Mouse (Mus musculus) stomach, postnatal 0 days (tissue): Measurements from ENCODE around the gene Mark1. TPM values are rescaled to one million over a fixed set of nuclear protein-coding genes. Genes with fewer than 3 reads are reported as not detected.

Source experiments
- ATAC-seq: fragments of 200-750 bp; cut with Nextera tagmentation; 2 replicates; pipeline ENCODE4 v1.8.0; 2017; ENCODE audit not compliant: low FRiP score, low TSS enrichment
- DNase-seq: peaks from one replicate; pipeline ENCODE4 v3.0.0-alpha.2; 2016; ENCODE audit warnings: low spot score
- H3K27ac ChIP-seq: fragments of 300-500 bp; sonication (generic); replicated peaks from 2 replicates; pipeline ENCODE4 v1.5.1; 2014; ENCODE audit warnings: mild to moderate bottlenecking, control low read depth
- H3K27me3 ChIP-seq: fragments of 300-500 bp; sonication (generic); 2 replicates; pipeline ENCODE4 v1.6.1; 2014; ENCODE audit warnings: low read length; ENCODE audit not compliant: control insufficient read depth, insufficient read depth
- H3K36me3 ChIP-seq: fragments of 300-500 bp; sonication (generic); 2 replicates; pipeline ENCODE4 v1.6.1; 2014; ENCODE audit warnings: low read length, mixed read lengths; ENCODE audit not compliant: control insufficient read depth, insufficient read depth
- H3K4me1 ChIP-seq: fragments of 300-500 bp; sonication (generic); replicated peaks from 2 replicates; pipeline ENCODE4 v1.6.1; 2014; ENCODE audit warnings: antibody characterized with exemption; ENCODE audit not compliant: control insufficient read depth, insufficient read depth
- H3K4me2 ChIP-seq: fragments of 300-500 bp; sonication (generic); replicated peaks from 2 replicates; pipeline ENCODE4 v1.6.1; 2014; ENCODE audit warnings: low read depth, mild to moderate bottlenecking, control low read depth, moderate library complexity
- H3K4me3 ChIP-seq: fragments of 300-500 bp; sonication (generic); 2 replicates; pipeline ENCODE4 v1.5.1; 2014; ENCODE audit warnings: low read depth, low read length, control low read depth
- H3K9ac ChIP-seq: fragments of 300-500 bp; sonication (generic); 2 replicates; pipeline ENCODE4 v1.6.1; 2014; ENCODE audit warnings: mild to moderate bottlenecking, low read length, control low read depth, mixed read lengths
- H3K9me3 ChIP-seq: fragments of 300-500 bp; sonication (generic); 2 replicates; pipeline ENCODE4 v1.6.1; 2016; ENCODE audit warnings: low read length; ENCODE audit not compliant: control insufficient read depth
- CTCF ChIP-seq: IDR thresholded peaks from 2 replicates; pipeline ENCODE4 v1.5.1; 2016; ENCODE audit warnings: antibody characterized with exemption, low read depth, mild to moderate bottlenecking, moderate library complexity
- EP300 ChIP-seq: optimal IDR thresholded peaks from 2 replicates; pipeline ENCODE3; 2016; ENCODE audit warnings: antibody characterized with exemption
- WGBS: fragments of 180-500 bp; shearing (Covaris S2); extraction: QIAGEN DNeasy Blood & Tissue Kit; methylation state at CpG from one replicate; pipeline ENCODE4 v1.1.7; 2014; 5-methylcytosine and 5-hydroxymethylcytosine counted together
- polyA plus RNA-seq: library from polyadenylated mRNA; unstranded; fragments of >200 nt; fragmentation: Nextera tagmentation; extraction: Ambion mirVana; gene quantifications from 2 replicates; pipeline ENCODE4 v1.2.1, GENCODE M21; 2015

Gene Mark1
- 1.0 and 1.4 TPM in 2 replicates for polyA plus RNA-seq

DNA sequence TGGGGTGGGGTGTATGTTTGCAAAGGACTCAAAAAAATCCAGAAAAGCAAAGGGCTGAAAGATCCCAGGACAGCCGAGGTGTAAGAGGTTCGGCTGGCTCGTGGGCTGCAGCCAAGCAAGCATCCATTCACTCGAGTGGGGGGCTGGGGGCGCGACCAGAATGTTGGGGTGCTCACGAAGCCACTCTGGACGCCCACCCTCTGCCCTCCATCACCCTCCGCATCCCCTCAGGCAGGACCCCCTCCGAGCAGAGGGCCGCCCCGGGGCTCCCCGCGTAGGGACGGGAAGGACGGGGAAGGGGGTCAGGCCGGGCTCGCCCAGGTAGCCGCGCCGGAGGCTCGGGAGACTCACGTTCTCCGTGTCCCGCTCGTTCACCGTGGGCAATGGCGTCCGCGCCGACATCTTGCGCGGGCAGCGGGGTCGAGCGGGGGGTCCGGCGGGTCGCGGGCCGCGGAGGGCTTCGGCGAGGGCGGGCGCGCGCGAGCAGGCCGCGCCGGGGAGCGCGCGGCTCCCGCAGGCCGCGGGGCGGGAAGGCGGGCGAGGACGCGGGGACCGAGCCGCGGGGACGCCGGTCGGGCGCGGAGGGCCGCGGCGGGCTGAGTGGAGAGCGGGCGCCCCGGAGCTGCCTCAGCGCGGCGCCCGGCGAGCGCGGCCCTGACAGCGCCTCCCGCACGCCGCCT is at the start of gene Mark1:
Gene Mark1, minus strand, starts transcription at position 500 of the 680 bp plus-strand sequence.
- Histone ChIP-seq H3K4me2 (peak within 1 kb of the TSS; percentile 89), H3K4me3 (peak within 1 kb of the TSS; percentile 68), H3K36me3 (no peaks in the 10 kb centered on the region), H3K9me3 (no peaks in the 10 kb centered on the region), H3K4me1 (no peaks in the 10 kb centered on the region), H3K27ac (peak within 1 kb of the TSS; percentile 49), H3K27me3 (no peaks in the 10 kb centered on the region; the same call in 1 of the 2 replicates), H3K9ac (peak within 1 kb of the TSS; percentile 88)
- DNase-seq, result peak; percentile 27
- WGBS, result under 1% methylated on average over 69 of the region's 88 CpGs
- no peak for TF ChIP-seq CTCF
- TF ChIP-seq EP300, result no peak
- peak; percentile 49; the same call in 1 of the 2 replicates for ATAC-seq

DNA sequence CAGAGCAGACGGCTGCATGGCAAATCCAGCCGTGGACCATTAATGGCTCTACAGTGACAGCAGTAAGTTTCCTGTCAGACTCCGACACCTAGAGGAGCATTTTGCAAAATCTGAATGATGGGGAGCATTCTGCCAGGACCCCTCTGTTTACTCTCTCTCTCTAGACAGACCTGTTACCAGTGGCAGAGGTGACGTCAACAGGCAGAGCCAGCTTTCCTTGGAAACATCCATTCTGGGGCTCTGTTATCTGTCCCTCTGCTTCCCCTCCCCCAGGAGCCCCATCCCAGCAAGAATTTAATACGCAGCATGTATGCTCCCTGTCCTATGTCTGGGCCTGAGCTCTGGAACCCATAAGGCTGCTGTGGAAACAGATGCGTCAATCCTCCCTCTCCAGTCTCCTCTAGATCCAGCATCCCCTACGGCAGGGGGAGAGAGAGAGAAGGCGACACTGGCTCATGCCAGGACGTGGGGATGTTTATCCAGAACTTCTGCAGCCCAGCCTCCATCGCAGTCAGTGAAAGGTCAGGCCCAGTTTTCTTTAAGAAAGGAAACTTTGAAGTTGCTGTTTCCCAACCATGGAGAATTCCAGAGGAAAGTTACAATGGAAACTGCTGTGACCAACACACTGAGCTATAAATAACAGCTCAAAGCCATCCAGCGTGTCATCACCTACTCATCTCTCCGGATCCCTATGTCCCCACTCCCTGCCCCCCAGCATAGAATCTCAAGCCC is 48.3 kb upstream of the Mark1 start:
- Histone ChIP-seq H3K4me3 (no peak overlapping the region), H3K9me3 (no peaks in the 10 kb centered on the region), H3K4me2 (no peak overlapping the region), H3K27me3 (no peaks in the 10 kb centered on the region), H3K27ac (no peak overlapping the region), H3K9ac (no peak overlapping the region), H3K4me1 (no peaks in the 10 kb centered on the region), H3K36me3 (no peaks in the 10 kb centered on the region)
- peak; percentile 25 for TF ChIP-seq CTCF
- TF ChIP-seq EP300, result no peak
- ATAC-seq, result peak; percentile 40; the same call in 1 of the 2 replicates
- DNase-seq, result no peak
- 52% methylated on average over 12 of the region's 12 CpGs for WGBS

DNA sequence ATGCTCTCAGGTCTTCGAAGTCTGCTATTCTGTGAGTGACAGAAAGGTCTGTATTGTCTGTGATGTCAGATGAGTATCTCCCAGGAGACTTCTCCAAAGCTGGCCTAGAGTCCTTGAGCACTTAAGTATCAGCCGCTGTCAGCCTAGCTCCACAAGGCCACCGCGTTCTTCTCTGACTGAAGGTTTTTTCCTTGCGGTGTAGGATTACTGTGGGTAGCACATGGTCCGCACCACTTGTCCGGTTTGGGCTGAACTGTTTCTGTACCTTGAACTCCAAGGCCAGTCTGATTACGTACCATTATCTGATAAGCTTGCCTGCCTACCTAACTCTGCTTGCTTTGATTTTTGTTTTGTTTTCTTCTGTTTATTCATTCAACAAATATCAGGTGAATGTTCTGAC is 47.1 kb upstream of the Mark1 start:
- H3K9me3 ChIP-seq, result no peaks in the 10 kb centered on the region
- no peak overlapping the region for H3K4me2 ChIP-seq
- no peak for DNase-seq
- no peak for TF ChIP-seq EP300
- no peak for TF ChIP-seq CTCF
- no peak overlapping the region for H3K9ac ChIP-seq
- no peak overlapping the region for H3K27ac ChIP-seq
- no peak for ATAC-seq
- no peak overlapping the region for H3K4me3 ChIP-seq
- H3K36me3 ChIP-seq, result no peaks in the 10 kb centered on the region
- no peaks in the 10 kb centered on the region for H3K4me1 ChIP-seq
- WGBS, result 76% methylated on average over 8 of the region's 8 CpGs
- H3K27me3 ChIP-seq, result no peaks in the 10 kb centered on the region

DNA sequence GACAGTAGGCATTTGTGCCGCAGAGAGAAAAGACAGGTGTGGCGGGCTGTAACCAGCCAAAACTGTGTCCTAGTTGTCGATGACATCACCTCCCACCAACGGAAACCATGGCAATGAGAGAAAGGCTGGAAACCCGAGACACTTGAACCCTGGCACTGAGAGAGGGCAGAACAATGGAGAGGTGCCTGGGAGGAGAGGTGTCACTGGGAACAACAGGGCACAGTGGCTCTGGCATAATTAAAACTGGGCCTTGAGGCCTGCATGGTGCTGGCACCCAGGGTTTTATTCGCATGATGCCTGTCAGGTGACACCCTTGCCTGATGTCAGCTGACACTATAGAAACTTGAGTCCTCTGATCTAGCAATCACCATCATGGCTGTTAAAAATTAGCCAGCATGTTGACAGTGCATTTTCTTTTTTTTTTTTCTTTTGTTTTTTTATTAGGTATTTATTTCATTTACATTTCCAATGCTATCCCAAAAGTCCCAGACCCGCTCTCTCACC is 38.9 kb upstream of the Mark1 start:
- no peaks in the 10 kb centered on the region for H3K9me3 ChIP-seq
- H3K4me3 ChIP-seq, result no peak overlapping the region
- no peak overlapping the region for H3K27ac ChIP-seq
- H3K27me3 ChIP-seq, result no peaks in the 10 kb centered on the region
- DNase-seq (no peak), ATAC-seq (no peak)
- H3K9ac ChIP-seq, result no peak overlapping the region
- WGBS, result 62% methylated on average over 7 of the region's 7 CpGs
- H3K36me3 ChIP-seq, result no peaks in the 10 kb centered on the region
- no peak overlapping the region for H3K4me2 ChIP-seq
- TF ChIP-seq CTCF (no peak), EP300 (no peak)
- H3K4me1 ChIP-seq, result no peaks in the 10 kb centered on the region

DNA sequence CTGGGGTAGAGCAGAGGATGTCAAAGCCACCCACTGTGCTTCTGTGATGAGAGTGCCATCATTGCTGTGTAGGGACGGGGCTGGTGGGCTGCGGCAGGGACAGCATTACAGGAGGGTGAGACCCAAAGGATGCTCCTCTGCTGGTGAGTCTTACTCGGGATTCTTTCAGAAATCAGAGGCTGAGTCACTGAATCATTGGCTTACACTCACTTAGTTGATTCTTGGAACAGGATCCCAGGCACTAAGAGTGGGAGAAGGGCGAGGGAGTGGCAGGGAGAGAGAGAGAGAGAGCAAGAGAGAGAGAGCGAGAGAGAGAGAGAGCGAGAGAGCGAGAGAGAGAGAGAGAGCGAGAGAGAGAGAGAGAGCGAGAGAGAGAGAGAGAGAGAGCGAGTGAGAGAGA is 31.2 kb upstream of the Mark1 start:
- Histone ChIP-seq H3K9ac (no peak overlapping the region), H3K4me3 (no peak overlapping the region), H3K27me3 (no peaks in the 10 kb centered on the region), H3K9me3 (no peaks in the 10 kb centered on the region), H3K36me3 (no peaks in the 10 kb centered on the region), H3K4me2 (no peak overlapping the region), H3K27ac (no peak overlapping the region), H3K4me1 (no peaks in the 10 kb centered on the region)
- DNase-seq, result no peak
- ATAC-seq, result no peak
- WGBS, result 81% methylated on average over 10 of the region's 10 CpGs
- TF ChIP-seq CTCF (no peak), EP300 (no peak)
